Mouse (Mus musculus) inflammation-experienced regulatory T-cells, adult 6 months (primary cell): ENCODE results near the gene Frmd7. TPM values are rescaled to one million over a fixed set of nuclear protein-coding genes. Genes with fewer than 3 reads are reported as not detected.

Experiments
- ATAC-seq: one replicate; pipeline ENCODE4 v1.8.0; 2017
- polyA plus RNA-seq, 3 experiments: library from polyadenylated mRNA; unstranded; fragments of 100-300 nt; shearing (Covaris generic); gene quantifications; one replicate each; pipeline ENCODE4 v1.2.1; 2017

Gene Frmd7
- polyA plus RNA-seq, 3 experiments from 2014 or later = not detected

DNA sequence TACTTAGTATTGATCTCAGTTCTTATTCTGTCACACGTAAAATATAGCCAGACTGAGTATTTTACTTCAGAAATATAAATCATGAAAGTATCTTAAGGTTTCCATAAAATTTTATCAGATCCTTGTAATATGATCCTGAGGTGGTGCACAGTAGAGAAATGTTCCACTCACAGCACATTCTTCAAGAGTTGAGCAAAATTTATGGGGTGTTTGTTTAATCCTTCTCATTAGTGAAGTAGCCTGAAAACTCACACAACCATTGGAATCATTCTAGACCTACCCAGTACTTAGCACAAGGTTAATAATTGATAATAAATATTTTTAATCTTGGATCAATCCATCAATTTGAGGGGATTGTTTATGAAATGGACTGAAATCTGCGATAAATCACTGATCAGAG lies 78.7 kb downstream of the Frmd7 start:
- ATAC-seq = no peak

DNA sequence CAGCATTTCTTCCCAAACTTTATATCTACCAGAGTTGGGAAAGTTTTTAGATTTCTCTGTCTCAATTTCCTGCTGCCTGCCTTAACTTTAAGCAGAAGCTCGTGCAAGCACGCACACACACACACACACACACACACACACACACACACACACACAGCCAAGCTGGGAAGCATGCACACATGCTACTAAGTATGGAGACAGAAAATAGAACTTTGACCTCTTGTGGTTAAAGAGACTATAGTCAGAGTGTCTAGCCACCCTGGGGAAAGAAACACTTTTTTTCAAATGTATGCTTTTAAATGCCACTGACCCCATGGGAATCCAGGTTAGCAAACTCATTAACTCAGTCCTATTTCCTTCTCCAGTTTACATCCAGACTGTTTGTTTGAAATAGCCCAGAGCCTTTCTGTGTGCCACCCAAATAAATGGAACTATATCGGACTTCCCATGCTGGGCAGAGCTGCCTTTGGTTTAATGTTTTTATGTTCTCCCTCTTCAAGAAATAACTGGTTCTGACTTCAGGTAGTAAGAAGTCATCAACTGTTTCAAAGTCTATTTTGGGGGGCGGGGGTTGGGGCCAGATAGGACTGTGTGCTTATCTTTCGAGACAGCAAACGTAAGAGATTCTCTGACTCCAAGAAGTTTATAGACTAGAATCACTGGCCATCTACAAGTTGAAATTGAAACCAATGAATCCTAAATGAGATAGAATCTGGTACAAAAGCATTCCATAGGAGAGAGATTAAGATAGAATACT lies 91.9 kb downstream of the Frmd7 start:
- no peak for ATAC-seq

Other genes starting within 250 kb of the Frmd7 start
- 10 to 100 TPM in 1 of 3 experiments, 1 to 10 TPM in 2; 9.3 to 16.3 (median 9.5) TPM for gene Stk26, start 101.7 kb downstream of the Frmd7 start, polyA plus RNA-seq
- 10 to 100 TPM; 22.3 to 35.1 (median 25.3) TPM for gene Rap2c, start 75.3 kb upstream of the Frmd7 start, polyA plus RNA-seq